Mouse (Mus musculus): ENCODE measurements around the gene Susd6. TPM values are rescaled to one million over a fixed set of nuclear protein-coding genes. Genes with fewer than 3 reads are reported as not detected.

Gene Susd6
- total RNA-seq, 2 experiments from 2014 or later = 48.2 to 56.2 TPM

DNA sequence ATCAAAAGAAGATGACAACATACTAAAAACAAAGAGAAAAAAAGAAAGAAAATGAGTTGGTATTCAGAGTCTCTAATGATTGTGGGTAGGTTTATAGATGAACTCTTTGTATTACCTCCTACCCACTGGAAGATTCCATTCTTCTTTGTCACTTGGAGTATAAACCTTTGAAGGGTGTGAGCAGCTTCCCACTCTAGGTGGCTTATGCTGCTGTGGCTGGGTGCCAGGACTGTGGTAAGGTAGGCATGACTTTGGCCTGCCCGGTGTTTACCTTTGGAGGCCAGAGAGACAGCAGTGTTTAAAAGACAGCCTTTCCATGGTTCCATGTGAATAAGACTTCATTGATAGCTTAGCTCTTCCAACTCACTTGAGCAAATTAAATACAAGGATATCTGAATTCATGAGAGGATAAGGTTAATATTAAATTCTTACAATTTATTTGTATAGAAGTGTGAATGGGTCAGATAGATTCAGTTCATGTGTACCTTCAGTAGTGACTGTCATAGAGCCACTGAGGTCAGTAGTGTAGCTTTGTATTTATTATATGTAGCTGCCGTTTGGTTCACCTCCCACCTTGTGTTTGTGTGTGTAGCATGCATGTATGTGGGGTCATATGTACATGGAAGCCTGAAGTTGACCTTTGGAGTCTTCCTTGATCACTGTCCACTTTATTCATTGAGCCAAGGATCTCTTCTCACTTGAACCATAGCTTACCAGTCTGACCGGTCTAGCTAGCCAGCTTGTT, 44.0 kb downstream of the Susd6 start:
- DNase-seq (ENCODE audit: low spot score in 2 of 2) = no peak

GRCm38 (mm10) chr12:80834901-80835570, 44.7 kb downstream of the Susd6 start:
- no peak for DNase-seq (ENCODE audit: low spot score in 2 of 2)

DNA sequence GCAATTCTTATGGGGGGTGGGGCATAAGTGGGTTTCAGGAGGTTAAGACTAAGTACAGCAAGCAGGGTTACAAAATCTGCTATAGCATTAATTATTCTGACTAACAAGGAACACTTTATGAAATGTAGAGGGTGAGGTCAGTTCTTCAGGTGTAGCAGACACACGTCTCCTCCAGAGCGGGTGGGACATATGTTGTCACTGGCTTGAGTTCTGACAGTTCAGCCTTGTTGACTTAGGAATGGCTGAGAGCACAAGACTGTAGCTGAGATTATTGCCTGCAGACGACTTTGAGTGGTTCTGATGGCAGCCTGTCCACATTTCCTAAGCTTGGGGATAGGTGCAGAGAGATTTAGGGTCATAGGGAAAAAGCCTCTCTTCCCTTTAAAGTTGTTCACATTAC, 47.3 kb downstream of the Susd6 start:
- no peak for DNase-seq (ENCODE audit: low spot score in 2 of 2)

- DNase-seq (ENCODE audit: low spot score in 2 of 2) = no peak
Observed at GRCm38 (mm10) chr12:80838271-80838670, 48.0 kb downstream of the Susd6 start.

DNA sequence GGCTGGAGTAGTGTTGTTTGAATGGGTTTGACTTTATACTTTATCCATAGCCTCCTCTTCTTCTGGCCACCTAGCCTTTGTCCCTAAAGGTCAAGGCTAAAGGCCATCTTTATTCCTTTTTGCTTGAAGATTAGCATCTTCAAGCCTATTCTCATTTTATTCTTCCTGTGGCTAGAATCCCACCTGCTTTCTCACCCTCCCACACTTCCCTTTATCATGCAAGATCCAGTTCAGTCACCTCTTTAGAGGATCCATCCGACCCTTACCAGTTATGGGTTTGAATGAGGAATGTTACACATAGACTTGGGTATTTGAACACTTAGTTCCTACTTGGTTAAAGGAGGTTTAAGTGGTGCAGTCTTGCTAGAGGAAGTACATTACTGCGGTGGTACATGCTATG, 48.5 kb downstream of the Susd6 start:
- no peak for DNase-seq (ENCODE audit: low spot score in 2 of 2)

DNA sequence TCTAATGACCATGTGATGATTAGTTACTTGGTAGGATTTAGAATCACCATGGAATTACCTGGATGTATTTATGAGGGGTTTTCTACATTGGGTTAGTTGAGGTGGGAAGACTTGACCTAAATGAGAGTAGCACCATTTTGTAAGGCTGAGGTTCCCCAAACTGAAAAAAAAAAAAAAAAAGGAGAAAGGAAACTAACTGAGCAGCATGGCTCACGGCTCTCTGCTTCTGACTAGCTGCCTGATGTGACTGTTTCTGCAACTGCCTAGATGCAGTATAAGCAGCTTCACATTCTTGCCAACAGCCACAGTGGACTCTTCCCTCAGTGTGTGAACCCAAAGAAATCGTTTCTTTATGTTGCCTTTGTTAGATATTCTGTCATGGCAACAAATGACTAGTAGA, 49.3 kb downstream of the Susd6 start:
- no peak for DNase-seq (ENCODE audit: low spot score in 2 of 2)

- no peak for DNase-seq (ENCODE audit: low spot score in 2 of 2)
Observed at GRCm38 (mm10) chr12:80841618-80842017, 51.3 kb downstream of the Susd6 start.

DNA sequence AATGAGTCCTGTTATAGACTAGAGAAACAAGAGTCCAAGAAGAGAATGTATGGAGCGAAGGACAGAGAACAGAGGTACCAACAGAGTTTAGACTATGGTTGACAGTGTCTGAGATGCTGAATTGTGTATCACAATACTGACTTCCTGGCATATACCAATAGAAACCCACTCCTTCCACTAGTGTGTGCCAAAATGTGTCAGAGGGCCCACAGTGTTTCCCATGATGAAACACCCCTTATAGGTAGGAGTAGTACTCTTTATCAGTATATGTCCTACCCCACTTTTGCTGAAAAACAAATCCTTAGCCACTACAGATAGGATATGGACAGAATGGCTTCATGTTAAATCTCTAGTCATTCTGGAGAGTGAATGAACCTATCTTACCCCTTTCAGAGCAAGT, 52.3 kb downstream of the Susd6 start:
- DNase-seq (ENCODE audit: low spot score in 2 of 2) = no peak

GRCm38 (mm10) chr12:80843236-80843635, 52.9 kb downstream of the Susd6 start:
- DNase-seq (ENCODE audit: low spot score in 2 of 2) = no peak

- DNase-seq (ENCODE audit: low spot score in 2 of 2) = no peak
Observed at GRCm38 (mm10) chr12:80843651-80844444, 53.5 kb downstream of the Susd6 start.

DNA sequence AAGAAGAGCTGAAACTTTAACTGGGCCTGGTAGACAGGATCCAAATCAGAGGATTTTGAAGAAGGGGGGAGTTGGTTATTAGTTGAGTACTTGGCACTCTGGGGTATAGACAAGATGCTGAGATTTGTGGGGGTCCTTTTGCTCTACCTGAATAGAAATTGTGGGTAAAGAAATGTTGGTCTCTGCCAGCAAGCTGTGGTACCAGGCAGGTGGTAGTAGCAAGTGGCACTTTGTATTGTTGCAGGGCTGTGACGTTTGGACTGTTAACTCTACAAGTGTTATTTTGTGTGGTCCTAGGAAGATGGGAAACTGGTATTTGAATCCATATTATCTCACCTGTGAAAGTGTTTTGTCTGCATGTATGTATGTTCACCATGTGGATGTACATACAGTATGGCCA, 55.6 kb downstream of the Susd6 start:
- DNase-seq (ENCODE audit: low spot score in 2 of 2) = no peak

- no peak for DNase-seq (ENCODE audit: low spot score in 2 of 2)
Observed at GRCm38 (mm10) chr12:80846861-80847268, 56.6 kb downstream of the Susd6 start.

DNA sequence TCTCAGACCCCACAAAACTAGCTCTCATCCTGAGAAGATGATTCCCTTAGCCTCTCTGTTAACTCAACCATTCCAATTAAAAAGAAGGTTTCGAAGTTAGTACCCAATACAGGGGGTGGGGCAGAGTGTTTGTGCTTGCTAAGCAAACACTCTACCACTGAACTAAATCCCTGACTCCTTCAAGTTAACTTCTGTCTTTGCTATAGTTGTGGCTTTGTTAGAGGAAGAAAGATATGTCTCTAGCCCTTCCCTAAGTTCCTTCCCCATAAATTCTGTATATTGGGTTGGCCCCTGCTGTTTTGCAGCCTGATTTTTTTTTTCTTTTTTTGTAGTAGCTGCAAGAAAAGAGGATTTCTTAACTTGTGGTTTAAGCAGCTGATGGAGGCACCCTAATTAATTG, 61.7 kb downstream of the Susd6 start:
- no peak for DNase-seq (ENCODE audit: low spot score in 2 of 2)

- no peak for DNase-seq (ENCODE audit: low spot score in 2 of 2)
Observed at GRCm38 (mm10) chr12:80853737-80854136, 63.4 kb downstream of the Susd6 start.

DNA sequence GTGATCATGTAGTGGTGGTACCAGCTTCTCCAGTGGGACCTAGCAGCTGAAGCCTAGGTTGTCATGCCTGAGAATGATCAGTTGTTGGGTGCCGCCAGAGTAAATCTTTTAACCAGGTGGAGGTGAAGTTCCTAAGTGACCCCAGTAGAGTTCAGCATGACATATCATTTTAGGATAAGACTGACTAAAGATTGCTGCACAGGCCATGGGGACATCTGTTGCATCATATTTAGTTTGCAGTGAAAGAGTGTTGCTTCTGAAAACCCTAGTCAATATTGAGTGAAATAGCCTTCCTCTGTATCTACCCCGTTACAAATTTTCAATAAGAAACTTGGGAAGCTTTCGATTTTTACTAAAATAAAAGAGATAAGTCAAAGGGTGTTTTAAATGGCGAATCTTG, 64.4 kb downstream of the Susd6 start:
- no peak for DNase-seq (ENCODE audit: low spot score in 2 of 2)

DNA sequence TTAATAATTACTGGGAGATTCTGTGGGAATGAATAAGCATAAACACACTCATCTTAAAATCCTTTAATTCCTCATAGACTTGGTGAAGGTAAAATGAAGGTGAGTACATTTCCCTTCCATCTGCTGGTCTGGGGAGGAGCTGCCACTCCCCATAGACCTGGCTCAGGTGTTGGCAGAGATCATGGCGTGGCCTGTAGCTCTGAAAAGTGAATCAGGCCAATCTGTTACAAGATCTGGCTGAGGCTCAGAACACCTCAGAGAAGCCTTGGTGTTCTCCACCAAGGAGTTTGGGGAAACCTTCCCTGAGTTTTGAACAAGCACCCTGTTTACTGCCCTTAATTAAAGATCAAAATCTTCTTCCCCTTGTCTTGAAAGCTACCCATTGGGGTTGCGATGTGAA, 64.8 kb downstream of the Susd6 start:
- DNase-seq (ENCODE audit: low spot score in 2 of 2) = no peak

- DNase-seq (ENCODE audit: low spot score in 2 of 2) = no peak
Observed at GRCm38 (mm10) chr12:80855581-80855980, 65.3 kb downstream of the Susd6 start.

- DNase-seq (ENCODE audit: low spot score in 2 of 2) = no peak
Observed at GRCm38 (mm10) chr12:80857636-80858293, 67.5 kb downstream of the Susd6 start.

- no peak for DNase-seq (ENCODE audit: low spot score in 2 of 2)
Observed at GRCm38 (mm10) chr12:80858307-80858706, 68.0 kb downstream of the Susd6 start.

- no peak for DNase-seq (ENCODE audit: low spot score in 2 of 2)
Observed at GRCm38 (mm10) chr12:80861916-80862315, 71.6 kb downstream of the Susd6 start.

GRCm38 (mm10) chr12:80863370-80863769, 73.1 kb downstream of the Susd6 start:
- no peak for DNase-seq (ENCODE audit: low spot score in 2 of 2)

Measured in adrenal gland, adult 18-20 months (tissue).